ENCODE assay signal across 8 mouse cellular contexts in the genomic region with DNA sequence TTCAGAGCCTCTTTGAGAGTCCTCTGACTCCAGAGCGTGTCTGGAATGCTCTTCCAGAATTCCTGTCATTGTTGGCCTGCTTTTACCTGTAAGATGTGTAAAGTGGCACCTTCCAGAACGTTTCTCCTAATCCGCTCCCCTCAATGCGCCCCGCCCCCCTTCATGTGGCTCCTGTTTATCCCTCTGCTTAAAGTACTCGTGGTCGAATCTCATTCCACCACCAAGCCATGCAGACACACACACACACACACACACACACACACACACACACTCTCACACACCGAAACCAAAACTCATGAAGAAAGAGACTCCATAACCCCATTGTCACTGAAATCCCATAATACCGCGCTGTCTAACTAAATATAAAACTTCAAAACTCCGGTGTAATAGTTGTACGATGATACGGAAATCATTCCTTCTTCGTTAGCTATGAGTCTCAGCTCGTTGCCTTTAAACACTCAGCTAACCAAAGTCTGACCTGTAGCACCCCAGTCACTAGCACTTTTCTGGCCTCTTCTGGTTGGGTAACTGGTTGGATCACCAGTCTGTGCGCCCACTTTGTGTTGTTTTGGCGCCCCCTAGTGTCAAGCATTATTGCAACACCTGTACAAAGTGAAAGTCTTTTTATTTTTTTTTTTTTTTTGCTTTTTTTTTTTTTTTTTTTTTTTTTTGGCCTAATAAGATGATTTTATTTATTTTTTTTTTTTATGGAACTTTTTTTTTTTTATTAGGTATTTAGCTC. TPM values are rescaled to one million over a fixed set of nuclear protein-coding genes. Genes with fewer than 3 reads are reported as not detected.
A peak's percentile ranks its signal among the peaks of the same experiment; 100 is the strongest.
DNase-seq lines count a peak whose midpoint lies in the region; ATAC-seq lines count a peak whose summit lies in the region.

No protein-coding gene starts in this region.

- 41% methylated on average over 17 of the region's 17 CpGs for WGBS in heart, embryonic 12.5 days
- 43% methylated on average over 17 of the region's 17 CpGs for WGBS in kidney, embryonic 16.5 days
- WGBS in liver, embryonic 11.5 days: 41% methylated on average over 17 of the region's 17 CpGs

- peak; percentile 85 for DNase-seq in A20 (ENCODE audit: low read depth, low spot score)
- DNase-seq in brain, adult 2 months (ENCODE audit: low read depth, low spot score): peak; percentile 87
- peak; percentile 76 for DNase-seq in liver, embryonic 11.5 days (ENCODE audit: low spot score)
- DNase-seq in naive thymus-derived CD4-positive, alpha-beta T cell, adult 2 months (ENCODE audit: low read depth): peak; percentile 92
- DNase-seq in splenic B cell, adult 2 months (ENCODE audit: low read depth, low spot score): peak; percentile 93

- ATAC-seq in erythroblast, adult 5-6 weeks (replicated peaks; ENCODE audit: low FRiP score, poor library complexity, severe bottlenecking): peak; percentile 95
- ATAC-seq in heart, embryonic 12.5 days (ENCODE audit: insufficient number of reproducible peaks, low FRiP score): peak; percentile 63
- ATAC-seq in kidney, embryonic 16.5 days (ENCODE audit: low FRiP score, low TSS enrichment): peak; percentile 90
- ATAC-seq in liver, embryonic 11.5 days (replicated peaks; ENCODE audit: low FRiP score): peak; percentile 77

- H3K36me3 ChIP-seq in heart, embryonic 12.5 days: no peaks in the 10 kb centered on the region
- H3K36me3 ChIP-seq in kidney, embryonic 16.5 days (ENCODE audit: insufficient read depth, low read length): no peaks in the 10 kb centered on the region
- no peaks in the 10 kb centered on the region for H3K36me3 ChIP-seq in liver, embryonic 11.5 days (ENCODE audit: control insufficient read depth, insufficient read depth, low read length)
- H3K36me3 ChIP-seq in splenic B cell, adult 2 months (ENCODE audit: control insufficient read depth, insufficient read depth, low read length, poor library complexity, severe bottlenecking): no peaks in the 10 kb centered on the region

- H3K4me3 ChIP-seq in heart, embryonic 12.5 days: no peak overlapping the region
- no peak overlapping the region for H3K4me3 ChIP-seq in kidney, embryonic 16.5 days (ENCODE audit: low read length)
- no peak overlapping the region for H3K4me3 ChIP-seq in liver, embryonic 11.5 days (ENCODE audit: low read depth, low read length)

- H3K4me2 ChIP-seq in heart, embryonic 12.5 days: peak overlapping the region; percentile 32; the same call in 1 of the 2 replicates
- no peak overlapping the region for H3K4me2 ChIP-seq in kidney, embryonic 16.5 days (replicated peaks; ENCODE audit: low read depth, low read length)
- H3K4me2 ChIP-seq in liver, embryonic 11.5 days: no peak overlapping the region

- H3K4me1 ChIP-seq in heart, embryonic 12.5 days (replicated peaks): no peaks in the 10 kb centered on the region
- H3K4me1 ChIP-seq in kidney, embryonic 16.5 days (ENCODE audit: insufficient read depth, low read length): no peaks in the 10 kb centered on the region
- no peaks in the 10 kb centered on the region for H3K4me1 ChIP-seq in liver, embryonic 11.5 days (replicated peaks; ENCODE audit: control insufficient read depth, insufficient read depth, low read length)

- no peak overlapping the region for H3K9ac ChIP-seq in heart, embryonic 12.5 days
- no peak overlapping the region for H3K9ac ChIP-seq in kidney, embryonic 16.5 days (replicated peaks; ENCODE audit: low read length)
- H3K9ac ChIP-seq in liver, embryonic 11.5 days (ENCODE audit: low read depth, low read length): no peak overlapping the region

- H3K27ac ChIP-seq in heart, embryonic 12.5 days (ENCODE audit: poor library complexity, severe bottlenecking): no peak overlapping the region
- no peak overlapping the region for H3K27ac ChIP-seq in kidney, embryonic 16.5 days (ENCODE audit: low read length)
- H3K27ac ChIP-seq in liver, embryonic 11.5 days (ENCODE audit: low read depth, low read length): no peak overlapping the region

- no peaks in the 10 kb centered on the region for H3K9me3 ChIP-seq in heart, embryonic 12.5 days (replicated peaks)
- H3K9me3 ChIP-seq in kidney, embryonic 16.5 days (ENCODE audit: low read length): no peaks in the 10 kb centered on the region
- no peaks in the 10 kb centered on the region for H3K9me3 ChIP-seq in liver, embryonic 11.5 days (ENCODE audit: control insufficient read depth, low read length)

- no peaks in the 10 kb centered on the region for H3K27me3 ChIP-seq in heart, embryonic 12.5 days (replicated peaks)
- H3K27me3 ChIP-seq in kidney, embryonic 16.5 days (ENCODE audit: insufficient read depth, low read length): no peaks in the 10 kb centered on the region
- H3K27me3 ChIP-seq in liver, embryonic 11.5 days (replicated peaks; ENCODE audit: control insufficient read depth, insufficient read depth, low read length): no peaks in the 10 kb centered on the region
- H3K27me3 ChIP-seq in splenic B cell, adult 2 months (ENCODE audit: control insufficient read depth, insufficient read depth, low read length, poor library complexity, severe bottlenecking): no peaks in the 10 kb centered on the region

RNA-seq across cellular contexts. Expression of a gene that starts 8.2 kb away (rescaled TPM):
- 3.5 and 4.2 TPM in 2 replicates for total RNA-seq in erythroblast, adult 5-6 weeks (2015; ENCODE audit: low replicate concordance)
- total RNA-seq in erythroblast, adult 5-6 weeks (2017; ENCODE audit: low replicate concordance): 2.8 and 3.1 TPM in 2 replicates
- 29.6 and 30.7 TPM in 2 replicates for polyA plus RNA-seq in heart, embryonic 12.5 days (2016; fragmentation: Nextera tagmentation; extraction: Ambion mirVana)
- 35.1 and 38.0 TPM in 2 replicates for polyA plus RNA-seq in kidney, embryonic 16.5 days (2015; fragmentation: Nextera tagmentation; extraction: Ambion mirVana)
- 48.0 and 50.1 TPM in 2 replicates for polyA plus RNA-seq in liver, embryonic 11.5 days (2014; fragmentation: Nextera tagmentation; extraction: Ambion mirVana)

RNA-seq across cellular contexts. Expression of a gene that starts 32.8 kb away (rescaled TPM):
- total RNA-seq in erythroblast, adult 5-6 weeks (2015; ENCODE audit: low replicate concordance): 7.9 and 11.7 TPM in 2 replicates
- total RNA-seq in erythroblast, adult 5-6 weeks (2017; ENCODE audit: low replicate concordance): 7.6 and 8.1 TPM in 2 replicates
- polyA plus RNA-seq in heart, embryonic 12.5 days (2016; fragmentation: Nextera tagmentation; extraction: Ambion mirVana): 5.5 and 6.4 TPM in 2 replicates
- 2.3 and 2.4 TPM in 2 replicates for polyA plus RNA-seq in kidney, embryonic 16.5 days (2015; fragmentation: Nextera tagmentation; extraction: Ambion mirVana)
- 12.6 and 14.9 TPM in 2 replicates for polyA plus RNA-seq in liver, embryonic 11.5 days (2014; fragmentation: Nextera tagmentation; extraction: Ambion mirVana)
